Mouse (Mus musculus): ENCODE measurements at regions not wholly inside any gene's neighbourhood (a gene's known extent, or its start where the extent isn't known, plus 50 kb on each side); places are given as distances from the start of the nearest gene placed in this dataset.

- Histone ChIP-seq H3K36me3 (ENCODE audit: control insufficient read depth, insufficient read depth, low read length) (no peaks in the 10 kb centered on the region), H3K4me1 (ENCODE audit: control insufficient read depth, insufficient read depth, low read length) (no peaks in the 10 kb centered on the region), H3K27me3 (replicated peaks; ENCODE audit: control insufficient read depth, insufficient read depth, low read length) (no peaks in the 10 kb centered on the region), H3K4me3 (ENCODE audit: insufficient read depth, low read depth, low read length) (no peak overlapping the region), H3K27ac (ENCODE audit: insufficient read depth, low read depth, low read length) (no peak overlapping the region)
- TF ChIP-seq CTCF (conservative IDR thresholded peaks at IDR 0.05; ENCODE audit: insufficient read depth, insufficient read length, low read depth, low read length) (no peak), POLR2A (IDR thresholded peaks at IDR 0.05; ENCODE audit: low read depth, low read length) (no peak)
- 58% methylated on average over 6 of the region's 6 CpGs for WGBS
- no peak for DNase-seq
Observed at GRCm38 (mm10) chr16:77300572-77301213, 287.2 kb downstream of the Usp25 start.

- Histone ChIP-seq H3K4me1 (ENCODE audit: control insufficient read depth, insufficient read depth, low read length) (no peaks in the 10 kb centered on the region), H3K36me3 (ENCODE audit: control insufficient read depth, insufficient read depth, low read length) (no peaks in the 10 kb centered on the region), H3K27me3 (replicated peaks; ENCODE audit: control insufficient read depth, insufficient read depth, low read length) (no peaks in the 10 kb centered on the region), H3K27ac (ENCODE audit: insufficient read depth, low read depth, low read length) (no peak overlapping the region), H3K4me3 (ENCODE audit: insufficient read depth, low read depth, low read length) (no peak overlapping the region)
- TF ChIP-seq CTCF (conservative IDR thresholded peaks at IDR 0.05; ENCODE audit: insufficient read depth, insufficient read length, low read depth, low read length) (no peak), POLR2A (IDR thresholded peaks at IDR 0.05; ENCODE audit: low read depth, low read length) (no peak)
- WGBS, result 72% methylated on average over 4 of the region's 4 CpGs
- no peak for DNase-seq
Observed at GRCm38 (mm10) chr16:77295574-77296355, 282.3 kb downstream of the Usp25 start.

- no peak overlapping the region for H3K4me3 ChIP-seq (ENCODE audit: insufficient read depth, low read depth, low read length)
- TF ChIP-seq CTCF (conservative IDR thresholded peaks at IDR 0.05; ENCODE audit: insufficient read depth, insufficient read length, low read depth, low read length) (no peak), POLR2A (IDR thresholded peaks at IDR 0.05; ENCODE audit: low read depth, low read length) (no peak)
- whole genome bisulfite sequencing, result 92% methylated on average over 2 of the region's 2 CpGs
- no peak overlapping the region for H3K27ac ChIP-seq (ENCODE audit: insufficient read depth, low read depth, low read length)
- DNase-seq, result no peak
- H3K36me3 ChIP-seq (ENCODE audit: control insufficient read depth, insufficient read depth, low read length), result no peaks in the 10 kb centered on the region
- H3K27me3 ChIP-seq (replicated peaks; ENCODE audit: control insufficient read depth, insufficient read depth, low read length), result no peaks in the 10 kb centered on the region
- no peaks in the 10 kb centered on the region for H3K4me1 ChIP-seq (ENCODE audit: control insufficient read depth, insufficient read depth, low read length)
Observed at GRCm38 (mm10) chr16:77292317-77292771, 278.8 kb downstream of the Usp25 start.

GRCm38 (mm10) chr16:77291723-77292316 is 278.3 kb downstream of the Usp25 start:
- Histone ChIP-seq H3K4me3 (ENCODE audit: insufficient read depth, low read depth, low read length) (no peak overlapping the region), H3K4me1 (ENCODE audit: control insufficient read depth, insufficient read depth, low read length) (no peaks in the 10 kb centered on the region), H3K27me3 (replicated peaks; ENCODE audit: control insufficient read depth, insufficient read depth, low read length) (no peaks in the 10 kb centered on the region), H3K27ac (ENCODE audit: insufficient read depth, low read depth, low read length) (no peak overlapping the region), H3K36me3 (ENCODE audit: control insufficient read depth, insufficient read depth, low read length) (no peaks in the 10 kb centered on the region)
- no peak for DNase-seq
- WGBS, result 93% methylated on average over 8 of the region's 8 CpGs
- TF ChIP-seq CTCF (conservative IDR thresholded peaks at IDR 0.05; ENCODE audit: insufficient read depth, insufficient read length, low read depth, low read length) (no peak), POLR2A (IDR thresholded peaks at IDR 0.05; ENCODE audit: low read depth, low read length) (no peak)

GRCm38 (mm10) chr16:77284205-77284604 is 270.7 kb downstream of the Usp25 start:
- H3K4me3 ChIP-seq (ENCODE audit: insufficient read depth, low read depth, low read length), result no peak overlapping the region
- DNase-seq, result no peak
- no peaks in the 10 kb centered on the region for H3K27me3 ChIP-seq (replicated peaks; ENCODE audit: control insufficient read depth, insufficient read depth, low read length)
- H3K36me3 ChIP-seq (ENCODE audit: control insufficient read depth, insufficient read depth, low read length), result no peaks in the 10 kb centered on the region
- TF ChIP-seq POLR2A (IDR thresholded peaks at IDR 0.05; ENCODE audit: low read depth, low read length), result no peak
- no peak for TF ChIP-seq CTCF (conservative IDR thresholded peaks at IDR 0.05; ENCODE audit: insufficient read depth, insufficient read length, low read depth, low read length)
- WGBS, result 66% methylated on average over 4 of the region's 4 CpGs
- no peaks in the 10 kb centered on the region for H3K4me1 ChIP-seq (ENCODE audit: control insufficient read depth, insufficient read depth, low read length)
- H3K27ac ChIP-seq (ENCODE audit: insufficient read depth, low read depth, low read length), result no peak overlapping the region

GRCm38 (mm10) chr16:77279916-77280315 is 266.4 kb downstream of the Usp25 start:
- no peaks in the 10 kb centered on the region for H3K36me3 ChIP-seq (ENCODE audit: control insufficient read depth, insufficient read depth, low read length)
- 74% methylated on average over 4 of the region's 4 CpGs for WGBS

GRCm38 (mm10) chr16:77279495-77279894 is 266.0 kb downstream of the Usp25 start:
- Histone ChIP-seq H3K4me3 (ENCODE audit: insufficient read depth, low read depth, low read length) (no peak overlapping the region), H3K36me3 (ENCODE audit: control insufficient read depth, insufficient read depth, low read length) (no peaks in the 10 kb centered on the region), H3K27ac (ENCODE audit: insufficient read depth, low read depth, low read length) (no peak overlapping the region), H3K27me3 (replicated peaks; ENCODE audit: control insufficient read depth, insufficient read depth, low read length) (no peaks in the 10 kb centered on the region), H3K4me1 (ENCODE audit: control insufficient read depth, insufficient read depth, low read length) (no peaks in the 10 kb centered on the region)
- 76% methylated on average over 2 of the region's 2 CpGs for WGBS
- no peak for TF ChIP-seq CTCF (conservative IDR thresholded peaks at IDR 0.05; ENCODE audit: insufficient read depth, insufficient read length, low read depth, low read length)
- TF ChIP-seq POLR2A (IDR thresholded peaks at IDR 0.05; ENCODE audit: low read depth, low read length), result no peak
- no peak for DNase-seq

More at GRCm38 (mm10) chr16:77279916-77280315, 266.4 kb downstream of the Usp25 start:
- no peaks in the 10 kb centered on the region for H3K27me3 ChIP-seq (replicated peaks; ENCODE audit: control insufficient read depth, insufficient read depth, low read length)
- H3K4me3 ChIP-seq (ENCODE audit: insufficient read depth, low read depth, low read length), result no peak overlapping the region
- no peak overlapping the region for H3K27ac ChIP-seq (ENCODE audit: insufficient read depth, low read depth, low read length)
- no peaks in the 10 kb centered on the region for H3K4me1 ChIP-seq (ENCODE audit: control insufficient read depth, insufficient read depth, low read length)
- TF ChIP-seq CTCF (conservative IDR thresholded peaks at IDR 0.05; ENCODE audit: insufficient read depth, insufficient read length, low read depth, low read length) (no peak), POLR2A (IDR thresholded peaks at IDR 0.05; ENCODE audit: low read depth, low read length) (no peak)
- no peak for DNase-seq

All from kidney, adult 2 months (tissue).